Mouse (Mus musculus) neutrophil, adult 5-6 weeks (primary cell): ENCODE measurements at regions not wholly inside any gene's neighbourhood (a gene's known extent, or its start where the extent isn't known, plus 50 kb on each side); places are given as distances from the start of the nearest gene placed in this dataset.

ENCODE experiments used
- ATAC-seq: fragments of 151-379, 151-347 bp; 2 replicates; pipeline ENCODE4 v1.8.0; 2017; ENCODE audit warnings: mild to moderate bottlenecking, moderate TSS enrichment; ENCODE audit not compliant: insufficient number of reproducible peaks, poor library complexity, low FRiP score, severe bottlenecking; ENCODE audit errors: extremely low read depth

GRCm38 (mm10) chr7:133400691-133401090, 201.3 kb downstream of the Tex36 start:
- ATAC-seq, result no peak

GRCm38 (mm10) chr7:133388716-133389115, 213.2 kb downstream of the Tex36 start:
- ATAC-seq, result no peak

GRCm38 (mm10) chr7:133382032-133382712, 219.8 kb downstream of the Tex36 start:
- ATAC-seq, result no peak

GRCm38 (mm10) chr7:133379373-133379772, 222.6 kb downstream of the Tex36 start:
- ATAC-seq, result no peak

GRCm38 (mm10) chr7:133378338-133378737, 223.6 kb downstream of the Tex36 start:
- ATAC-seq, result no peak

- ATAC-seq, result no peak
Measured at GRCm38 (mm10) chr7:133376833-133377484, 225.0 kb downstream of the Tex36 start.

GRCm38 (mm10) chr7:133372695-133373094, 229.3 kb downstream of the Tex36 start:
- no peak for ATAC-seq

GRCm38 (mm10) chr7:133370542-133370941, 231.4 kb downstream of the Tex36 start:
- ATAC-seq, result no peak

GRCm38 (mm10) chr7:133364601-133365000, 237.4 kb downstream of the Tex36 start:
- ATAC-seq, result no peak

GRCm38 (mm10) chr7:133328717-133329116, 204.6 kb upstream of the Ctbp2 start:
- no peak for ATAC-seq

- no peak for ATAC-seq
Measured at GRCm38 (mm10) chr7:133325548-133326190, 201.5 kb upstream of the Ctbp2 start.

GRCm38 (mm10) chr7:133323955-133324354, 199.8 kb upstream of the Ctbp2 start:
- no peak for ATAC-seq

- no peak for ATAC-seq
Measured at GRCm38 (mm10) chr7:133317511-133317910, 193.4 kb upstream of the Ctbp2 start.

- no peak for ATAC-seq
Measured at GRCm38 (mm10) chr7:133316701-133317475, 192.7 kb upstream of the Ctbp2 start.

GRCm38 (mm10) chr7:133315197-133316029, 191.3 kb upstream of the Ctbp2 start:
- ATAC-seq, result no peak

- no peak for ATAC-seq
Measured at GRCm38 (mm10) chr7:133313115-133313514, 189.0 kb upstream of the Ctbp2 start.

- no peak for ATAC-seq
Measured at GRCm38 (mm10) chr7:133311116-133311801, 187.1 kb upstream of the Ctbp2 start.

GRCm38 (mm10) chr7:133304461-133304860, 180.3 kb upstream of the Ctbp2 start:
- no peak for ATAC-seq
